In the genomic region with DNA sequence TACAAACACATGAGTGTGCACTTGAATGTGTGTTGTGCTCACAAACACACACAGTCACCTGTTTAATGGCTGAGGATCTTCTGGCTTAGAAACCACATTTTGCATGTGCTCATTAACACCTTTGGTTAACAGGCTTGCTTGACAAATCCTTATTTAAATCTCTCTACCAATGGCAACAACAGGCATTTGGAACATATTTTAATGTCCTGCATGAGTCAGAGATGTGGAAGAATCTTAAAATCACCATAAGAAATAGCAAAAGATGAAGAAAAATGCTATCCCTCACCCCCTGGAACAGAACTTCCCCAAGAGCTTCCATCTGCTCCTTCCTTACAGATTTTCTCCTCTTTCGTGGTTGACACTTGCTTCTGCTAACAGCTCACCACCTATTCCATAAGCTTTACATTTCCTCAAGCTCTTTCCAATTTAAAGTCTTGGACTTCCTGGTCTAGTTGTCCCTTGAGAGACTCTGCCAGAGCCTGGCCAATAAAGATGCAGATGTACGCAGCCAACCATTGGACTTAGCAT, we compare ENCODE assay signal across 14 mouse cellular contexts.
"Had no signal": no experiment of that assay in that cellular context is flagged by ENCODE, and none has a peak within 500 bp of the region (broad histone marks: within the 10 kb centered on the region; RNA-seq: fewer than 3 reads in every experiment).

No protein-coding gene starts in this region.

- DNase-seq: kidney, adult 18-20 months; kidney, postnatal 10 days; kidney, postnatal 4 days; lung, embryonic 14.5 days; lung, postnatal 10 days; lung, postnatal 4 days; midbrain, embryonic 14.5 days; thymus, postnatal 4 days had no signal

- H3K27ac ChIP-seq: layer of hippocampus, adult 2 months; limb, embryonic 15.5 days; liver, embryonic 12.5 days; midbrain, embryonic 10.5 days; neural tube, embryonic 15.5 days had no signal

- H3K4me3 ChIP-seq: layer of hippocampus, adult 2 months; limb, embryonic 15.5 days; liver, embryonic 12.5 days; midbrain, embryonic 10.5 days; myocyte; neural tube, embryonic 15.5 days had no signal
